Mouse (Mus musculus) forebrain, embryonic 13.5 days (tissue): ENCODE data around the gene Taok2. TPM values are rescaled to one million over a fixed set of nuclear protein-coding genes. Genes with fewer than 3 reads are reported as not detected.
A peak's percentile ranks its signal among the peaks of the same experiment; 100 is the strongest.
"Not testable (repeated sequence)": the region's sequence is repeated elsewhere in the genome, so short reads cannot be mapped to it uniquely, and the experiment has no call there.

Source experiments
- ATAC-seq: fragments of 200-750 bp; cut with Nextera tagmentation; 2 replicates; pipeline ENCODE4 v1.8.0; 2017
- H3K27ac ChIP-seq: fragments of 300-500 bp; sonication (generic); 2 replicates; pipeline ENCODE4 v1.5.1; 2015; ENCODE audit warnings: inconsistent platforms, mild to moderate bottlenecking, moderate library complexity
- H3K27me3 ChIP-seq: fragments of 300-500 bp; sonication (generic); 2 replicates; pipeline ENCODE4 v1.6.1; 2015; ENCODE audit warnings: mild to moderate bottlenecking, inconsistent platforms
- H3K36me3 ChIP-seq: fragments of 300-500 bp; sonication (generic); 2 replicates; pipeline ENCODE4 v1.6.1; 2015; ENCODE audit warnings: mild to moderate bottlenecking, inconsistent platforms; ENCODE audit not compliant: poor library complexity, severe bottlenecking
- H3K4me1 ChIP-seq: fragments of 300-500 bp; sonication (generic); 2 replicates; pipeline ENCODE4 v1.6.1; 2015; ENCODE audit warnings: inconsistent platforms
- H3K4me2 ChIP-seq: fragments of 300-500 bp; sonication (generic); 2 replicates; pipeline ENCODE4 v1.6.1; 2015; ENCODE audit warnings: inconsistent platforms, mild to moderate bottlenecking, moderate library complexity
- H3K4me3 ChIP-seq: fragments of 300-500 bp; sonication (generic); 2 replicates; pipeline ENCODE4 v1.5.1; 2015; ENCODE audit warnings: mild to moderate bottlenecking, inconsistent platforms
- H3K9ac ChIP-seq: fragments of 300-500 bp; sonication (generic); 2 replicates; pipeline ENCODE4 v1.6.1; 2015; ENCODE audit warnings: mild to moderate bottlenecking, inconsistent platforms
- H3K9me3 ChIP-seq: fragments of 300-500 bp; sonication (generic); replicated peaks from 2 replicates; pipeline ENCODE4 v1.6.1; 2016; ENCODE audit warnings: inconsistent platforms
- WGBS: fragments of 180-500 bp; shearing (Covaris S2); methylation state at CpG from one replicate; pipeline ENCODE4 v1.1.7; 2015; 5-methylcytosine and 5-hydroxymethylcytosine counted together
- polyA plus RNA-seq: library from polyadenylated mRNA; unstranded; fragments of >200 nt; fragmentation: Nextera tagmentation; extraction: Ambion mirVana; gene quantifications from 2 replicates; pipeline ENCODE4 v1.2.1, GENCODE M21; 2015

Taok2 gene
- polyA plus RNA-seq, 1 experiment from 2014 or later = 51.9 TPM

- H3K4me2 ChIP-seq, H3K36me3 ChIP-seq, H3K9me3 ChIP-seq, H3K27ac ChIP-seq, H3K4me3 ChIP-seq, H3K9ac ChIP-seq, ATAC-seq, H3K27me3 ChIP-seq: not testable (repeated sequence)
- peaks cover 18% of the 10 kb centered on the region for H3K4me1 ChIP-seq
- 94% methylated on average over 8 of the region's 9 CpGs for WGBS
Measured at GRCm38 (mm10) chr7:126899781-126900180, 15.3 kb upstream of the Taok2 start.

GRCm38 (mm10) chr7:126898102-126898990 lies 13.8 kb upstream of the Taok2 start:
- H3K27me3 ChIP-seq = no peaks in the 10 kb centered on the region
- no peaks in the 10 kb centered on the region for H3K9me3 ChIP-seq
- peak; percentile 96 for ATAC-seq
- H3K36me3 ChIP-seq = no peaks in the 10 kb centered on the region; the same call in 1 of the 2 replicates
- H3K4me3 ChIP-seq = peak overlapping the region; percentile 65
- H3K4me2 ChIP-seq = peak overlapping the region; percentile 75
- H3K27ac ChIP-seq = peak overlapping the region; percentile 63
- 12% methylated on average over 36 of the region's 37 CpGs for WGBS
- peaks cover 18% of the 10 kb centered on the region for H3K4me1 ChIP-seq
- peak overlapping the region; percentile 87 for H3K9ac ChIP-seq

- Histone ChIP-seq H3K36me3 (no peaks in the 10 kb centered on the region; the same call in 1 of the 2 replicates), H3K4me3 (peak overlapping the region; percentile 65), H3K9ac (peak overlapping the region; percentile 87), H3K27me3 (no peaks in the 10 kb centered on the region), H3K9me3 (no peaks in the 10 kb centered on the region), H3K27ac (peak overlapping the region; percentile 63), H3K4me1 (peaks cover 18% of the 10 kb centered on the region), H3K4me2 (peak overlapping the region; percentile 75)
- WGBS = 23% methylated on average over 16 of the region's 16 CpGs
- no peak; the same call in 1 of the 2 replicates for ATAC-seq
Measured at GRCm38 (mm10) chr7:126897390-126898101, 13.0 kb upstream of the Taok2 start.

GRCm38 (mm10) chr7:126896912-126897311 lies 12.4 kb upstream of the Taok2 start:
- H3K9me3 ChIP-seq = no peaks in the 10 kb centered on the region
- H3K4me3 ChIP-seq = peak overlapping the region; percentile 6
- peak overlapping the region; percentile 75; the same call in 1 of the 2 replicates for H3K4me2 ChIP-seq
- peak overlapping the region; percentile 12; the same call in 1 of the 2 replicates for H3K9ac ChIP-seq
- no peaks in the 10 kb centered on the region for H3K27me3 ChIP-seq
- 93% methylated on average over 5 of the region's 5 CpGs for WGBS
- no peak for ATAC-seq
- peaks cover 18% of the 10 kb centered on the region for H3K4me1 ChIP-seq
- no peak overlapping the region for H3K27ac ChIP-seq
- H3K36me3 ChIP-seq = peaks cover under 1% of the 10 kb centered on the region

GRCm38 (mm10) chr7:126888852-126889251 lies 4.3 kb upstream of the Taok2 start:
- Histone ChIP-seq H3K9me3 (no peaks in the 10 kb centered on the region), H3K27ac (no peak overlapping the region), H3K27me3 (no peaks in the 10 kb centered on the region), H3K4me2 (no peak overlapping the region), H3K36me3 (peaks cover 18% of the 10 kb centered on the region), H3K4me1 (peaks cover 5% of the 10 kb centered on the region), H3K9ac (no peak overlapping the region), H3K4me3 (no peak overlapping the region)
- ATAC-seq = no peak
- 45% methylated on average over 7 of the region's 7 CpGs for WGBS

- 94% methylated on average over 5 of the region's 5 CpGs for WGBS
- Histone ChIP-seq H3K4me1 (peaks cover 21% of the 10 kb centered on the region), H3K27me3 (no peaks in the 10 kb centered on the region), H3K27ac (no peak overlapping the region), H3K9ac (no peak overlapping the region), H3K4me2 (no peak overlapping the region), H3K36me3 (peaks cover 18% of the 10 kb centered on the region), H3K9me3 (no peaks in the 10 kb centered on the region), H3K4me3 (no peak overlapping the region)
- no peak for ATAC-seq
Measured at GRCm38 (mm10) chr7:126887281-126887680, 2.8 kb upstream of the Taok2 start.

GRCm38 (mm10) chr7:126883731-126884181 lies 747 bp downstream of the Taok2 start:
- no peaks in the 10 kb centered on the region for H3K9me3 ChIP-seq
- WGBS = 1% methylated on average over 15 of the region's 15 CpGs
- H3K4me1 ChIP-seq = peaks cover 41% of the 10 kb centered on the region
- ATAC-seq = no peak
- H3K27me3 ChIP-seq = no peaks in the 10 kb centered on the region
- peak overlapping the region; percentile 92 for H3K27ac ChIP-seq
- peak overlapping the region; percentile 85 for H3K9ac ChIP-seq
- H3K36me3 ChIP-seq = peaks cover 25% of the 10 kb centered on the region
- H3K4me2 ChIP-seq = peak overlapping the region; percentile 91
- peak overlapping the region; percentile 66 for H3K4me3 ChIP-seq

- no peak overlapping the region for H3K27ac ChIP-seq
- no peaks in the 10 kb centered on the region for H3K27me3 ChIP-seq
- H3K4me1 ChIP-seq = peaks cover 41% of the 10 kb centered on the region
- H3K4me2 ChIP-seq = peak overlapping the region; percentile 91
- peak overlapping the region; percentile 85 for H3K9ac ChIP-seq
- peak overlapping the region; percentile 66 for H3K4me3 ChIP-seq
- ATAC-seq = no peak
- no peaks in the 10 kb centered on the region for H3K9me3 ChIP-seq
- WGBS = 79% methylated on average over 6 of the region's 6 CpGs
- peaks cover 52% of the 10 kb centered on the region for H3K36me3 ChIP-seq
Measured at GRCm38 (mm10) chr7:126881040-126881439, 3.5 kb downstream of the Taok2 start.

- H3K36me3 ChIP-seq = peaks cover 90% of the 10 kb centered on the region
- WGBS = 97% methylated on average over 1 of the region's 1 CpGs
Measured at GRCm38 (mm10) chr7:126877239-126877638, 7.3 kb downstream of the Taok2 start.

GRCm38 (mm10) chr7:126870520-126870891 lies 14.0 kb downstream of the Taok2 start:
- Histone ChIP-seq H3K4me3 (no peak overlapping the region), H3K4me1 (no peaks in the 10 kb centered on the region), H3K9me3 (no peaks in the 10 kb centered on the region), H3K9ac (no peak overlapping the region), H3K4me2 (no peak overlapping the region), H3K36me3 (peaks cover 100% of the 10 kb centered on the region), H3K27ac (no peak overlapping the region), H3K27me3 (no peaks in the 10 kb centered on the region)
- no peak for ATAC-seq
- 96% methylated on average over 2 of the region's 2 CpGs for WGBS

More at GRCm38 (mm10) chr7:126877239-126877638, 7.3 kb downstream of the Taok2 start:
- Histone ChIP-seq H3K9ac (no peak overlapping the region), H3K27me3 (no peaks in the 10 kb centered on the region), H3K27ac (no peak overlapping the region), H3K9me3 (no peaks in the 10 kb centered on the region), H3K4me3 (no peak overlapping the region), H3K4me2 (no peak overlapping the region), H3K4me1 (peaks cover 20% of the 10 kb centered on the region)
- no peak for ATAC-seq

GRCm38 (mm10) chr7:126869780-126870519 lies 14.6 kb downstream of the Taok2 start:
- Histone ChIP-seq H3K4me1 (no peaks in the 10 kb centered on the region), H3K4me2 (no peak overlapping the region), H3K36me3 (peaks cover 100% of the 10 kb centered on the region), H3K27me3 (no peaks in the 10 kb centered on the region), H3K4me3 (no peak overlapping the region), H3K9ac (no peak overlapping the region), H3K9me3 (no peaks in the 10 kb centered on the region), H3K27ac (no peak overlapping the region)
- no peak for ATAC-seq
- 96% methylated on average over 23 of the region's 23 CpGs for WGBS
